Mouse (Mus musculus): ENCODE measurements around the gene Ttc33. TPM values are rescaled to one million over a fixed set of nuclear protein-coding genes. Genes with fewer than 3 reads are reported as not detected.

The Ttc33 gene
- total RNA-seq (2014; rRNA removed; ENCODE audit: low replicate concordance): 13.3 and 33.6 TPM in 2 replicates
- polyA plus RNA-seq (2015; fragmentation: Nextera tagmentation; extraction: Ambion mirVana): 32.9 and 35.7 TPM in 2 replicates

DNA sequence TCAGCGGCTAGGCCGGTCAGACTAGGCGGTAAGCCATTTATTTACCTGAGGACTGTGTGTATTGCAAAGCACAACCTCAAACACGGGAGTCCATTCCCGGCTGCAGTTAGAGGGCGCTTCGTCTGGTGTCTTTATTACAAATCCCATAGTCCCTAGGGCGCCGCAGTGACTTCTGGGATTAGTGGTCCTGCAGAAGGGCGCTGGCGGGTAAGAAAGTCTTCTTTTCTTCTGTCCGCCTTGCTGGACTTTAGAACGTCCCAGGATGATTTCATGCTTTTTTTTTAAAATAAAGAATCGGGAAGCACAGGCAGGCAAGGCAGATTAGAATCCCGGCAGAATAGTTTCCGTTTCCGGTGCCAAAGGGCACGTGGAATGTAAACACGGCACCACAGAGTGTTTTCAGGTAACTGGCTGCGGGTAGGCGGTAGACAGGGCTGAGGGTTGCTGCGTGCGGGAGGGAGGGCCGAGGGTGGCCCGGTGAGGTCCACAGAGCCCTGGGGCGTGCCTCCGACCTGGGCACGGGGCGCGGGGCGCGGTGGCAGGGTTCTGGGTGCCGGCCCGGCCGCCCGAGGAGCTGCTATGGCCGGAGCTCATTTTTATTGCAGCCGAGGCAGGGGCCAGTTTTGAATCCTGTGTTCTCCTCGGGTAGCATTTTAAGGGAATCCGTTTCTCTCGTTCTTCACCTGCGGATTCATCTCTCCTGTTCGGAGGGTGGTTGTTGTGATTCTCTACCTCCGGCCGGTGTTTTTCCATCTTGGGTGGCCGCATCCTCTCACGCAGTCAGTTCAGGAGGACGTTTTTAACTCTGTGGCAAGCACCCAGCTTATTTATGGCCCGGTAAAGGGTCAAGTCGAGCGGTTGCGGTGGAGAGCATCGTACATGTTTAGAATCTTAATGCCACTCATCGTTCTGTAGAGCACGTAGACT, at the start of gene Ttc33:
Gene Ttc33, plus strand, starts transcription at position 160 of the 927 bp plus-strand sequence.
- peak within 1 kb of the TSS; percentile 85 for H3K9ac ChIP-seq (replicated peaks; ENCODE audit: low read depth, low read length)
- H3K36me3 ChIP-seq (replicated peaks; ENCODE audit: control insufficient read depth, insufficient read depth, low read length): peaks cover 12% of the 10 kb centered on the region; the same call in 1 of the 2 replicates
- no peaks in the 10 kb centered on the region for H3K27me3 ChIP-seq (ENCODE audit: control insufficient read depth, insufficient read depth, low read length)
- H3K4me1 ChIP-seq (ENCODE audit: control insufficient read depth, insufficient read depth): peaks cover 12% of the 10 kb centered on the region; the same call in 1 of the 2 replicates
- peak within 1 kb of the TSS; percentile 94 for H3K4me3 ChIP-seq (ENCODE audit: low read depth, low read length)
- peak within 1 kb of the TSS; percentile 82 for H3K27ac ChIP-seq (ENCODE audit: low read depth)
- H3K4me2 ChIP-seq (ENCODE audit: low read depth, low read length): peak within 1 kb of the TSS; percentile 80
- H3K9me3 ChIP-seq (replicated peaks; ENCODE audit: control insufficient read depth, low read length): no peaks in the 10 kb centered on the region
- peak; percentile 46; the same call in 1 of the 2 replicates for TF ChIP-seq EP300 (IDR thresholded peaks at IDR 0.05; ENCODE audit: low read depth)
- TF ChIP-seq CTCF (IDR thresholded peaks at IDR 0.05; ENCODE audit: low read depth): peak; percentile 40
- ATAC-seq (ENCODE audit: insufficient read depth, low read depth) (peak; percentile 81), DNase-seq (ENCODE audit: low spot score) (peak; percentile 70)
- under 1% methylated on average over 55 of the region's 55 CpGs for WGBS

DNA sequence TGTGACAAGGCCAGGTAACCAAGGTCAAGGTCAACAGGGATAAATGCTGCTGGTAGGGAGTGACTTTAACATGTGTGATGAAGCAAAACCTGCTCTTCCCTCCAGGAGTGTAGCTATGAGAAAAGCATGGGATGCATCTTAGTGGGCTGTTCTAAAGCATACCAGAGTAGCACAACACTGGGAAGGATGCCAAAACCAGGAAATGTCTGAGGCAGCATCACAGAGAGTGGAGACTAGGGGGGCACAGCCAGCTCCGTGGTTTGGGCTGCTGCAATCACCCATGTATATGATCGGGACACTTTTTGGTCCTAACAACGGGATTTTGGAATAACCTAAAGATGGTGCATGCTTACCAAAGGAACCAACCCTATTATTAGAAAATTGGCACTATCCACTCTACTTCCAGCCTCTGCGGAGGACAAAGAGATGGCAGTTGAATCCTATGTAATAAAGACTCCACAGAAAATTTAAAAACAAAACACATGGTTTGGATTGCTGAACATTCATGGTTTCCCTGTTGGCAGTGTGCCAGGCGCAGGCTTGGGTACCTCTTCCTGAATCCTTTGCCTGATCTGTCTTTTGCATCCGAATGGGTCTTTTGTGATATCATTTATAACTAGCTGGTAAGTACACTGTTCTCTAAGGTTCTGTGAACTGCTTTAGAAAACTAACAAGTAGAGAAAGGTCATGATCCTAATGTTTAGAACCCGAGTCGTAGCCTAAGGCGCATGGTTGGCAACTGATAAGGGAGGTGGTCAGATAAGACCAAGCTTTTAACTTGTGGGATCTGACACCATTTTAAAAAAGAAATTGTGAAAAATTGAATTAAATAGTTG, 47.1 kb upstream of the Ttc33 start:
- 51% methylated on average over 9 of the region's 9 CpGs for WGBS
- no peaks in the 10 kb centered on the region for H3K4me1 ChIP-seq (ENCODE audit: control insufficient read depth, insufficient read depth)
- no peak for TF ChIP-seq CTCF (IDR thresholded peaks at IDR 0.05; ENCODE audit: low read depth)
- no peak for TF ChIP-seq EP300 (IDR thresholded peaks at IDR 0.05; ENCODE audit: low read depth)

DNA sequence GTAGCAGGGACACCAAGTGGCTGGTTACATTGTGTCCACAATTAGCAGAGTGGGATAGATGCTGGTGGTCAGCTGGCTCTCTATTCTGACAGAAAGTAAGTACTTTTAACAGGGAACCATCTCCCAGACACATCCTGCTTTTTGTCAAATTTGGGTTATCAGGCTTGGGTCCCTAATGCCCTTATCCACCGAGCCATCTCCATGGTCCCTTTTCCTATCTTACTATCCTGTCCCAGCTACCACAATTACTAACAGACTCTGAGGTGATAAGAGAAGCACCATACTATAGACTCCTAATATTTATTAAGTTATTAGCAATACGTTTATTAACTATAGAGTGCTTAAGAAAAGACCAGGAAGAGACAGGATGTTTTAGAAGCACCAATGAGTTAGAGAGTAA, 46.0 kb upstream of the Ttc33 start:
- no peaks in the 10 kb centered on the region for H3K9me3 ChIP-seq (replicated peaks; ENCODE audit: control insufficient read depth, low read length)
- H3K27ac ChIP-seq (ENCODE audit: low read depth): no peak overlapping the region
- H3K4me3 ChIP-seq (ENCODE audit: low read depth, low read length): no peak overlapping the region
- TF ChIP-seq CTCF (IDR thresholded peaks at IDR 0.05; ENCODE audit: low read depth): no peak
- TF ChIP-seq EP300 (IDR thresholded peaks at IDR 0.05; ENCODE audit: low read depth): no peak
- WGBS: 73% methylated on average over 2 of the region's 2 CpGs
- ATAC-seq (ENCODE audit: insufficient read depth, low read depth) (no peak), DNase-seq (ENCODE audit: low spot score) (no peak)
- H3K4me2 ChIP-seq (ENCODE audit: low read depth, low read length): no peak overlapping the region
- H3K36me3 ChIP-seq (replicated peaks; ENCODE audit: control insufficient read depth, insufficient read depth, low read length): no peaks in the 10 kb centered on the region
- H3K4me1 ChIP-seq (ENCODE audit: control insufficient read depth, insufficient read depth): peaks cover under 1% of the 10 kb centered on the region; the same call in 1 of the 2 replicates
- H3K27me3 ChIP-seq (ENCODE audit: control insufficient read depth, insufficient read depth, low read length): no peaks in the 10 kb centered on the region
- no peak overlapping the region for H3K9ac ChIP-seq (replicated peaks; ENCODE audit: low read depth, low read length)

More for the DNA sequence above, 47.1 kb upstream of the Ttc33 start:
- H3K9me3 ChIP-seq (replicated peaks; ENCODE audit: control insufficient read depth, low read length): no peaks in the 10 kb centered on the region
- H3K36me3 ChIP-seq (replicated peaks; ENCODE audit: control insufficient read depth, insufficient read depth, low read length): no peaks in the 10 kb centered on the region
- no peaks in the 10 kb centered on the region for H3K27me3 ChIP-seq (ENCODE audit: control insufficient read depth, insufficient read depth, low read length)
- no peak for DNase-seq (ENCODE audit: low spot score)
- H3K9ac ChIP-seq (replicated peaks; ENCODE audit: low read depth, low read length): no peak overlapping the region
- H3K4me3 ChIP-seq (ENCODE audit: low read depth, low read length): no peak overlapping the region
- no peak for ATAC-seq (ENCODE audit: insufficient read depth, low read depth)
- H3K4me2 ChIP-seq (ENCODE audit: low read depth, low read length): no peak overlapping the region
- no peak overlapping the region for H3K27ac ChIP-seq (ENCODE audit: low read depth)

DNA sequence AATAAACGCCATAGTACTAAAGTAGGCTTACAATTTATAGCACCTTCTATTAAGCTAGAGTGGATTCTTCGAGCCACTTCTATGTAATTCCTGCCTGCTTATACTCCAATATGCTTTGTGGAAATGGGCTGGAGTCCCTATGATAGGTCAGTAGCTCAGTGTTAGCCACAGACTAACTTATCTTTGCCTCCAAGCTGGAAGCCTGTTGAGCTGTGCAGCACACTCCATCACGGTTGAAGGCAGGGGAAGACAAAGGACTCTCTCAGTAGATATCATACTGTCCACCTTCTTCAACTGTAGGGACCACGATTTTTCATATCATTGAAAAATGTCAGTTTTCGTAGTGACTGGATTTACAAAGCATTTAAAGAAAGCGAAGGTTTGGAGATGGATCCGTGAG, 45.5 kb upstream of the Ttc33 start:
- Histone ChIP-seq H3K4me2 (ENCODE audit: low read depth, low read length) (no peak overlapping the region), H3K9me3 (replicated peaks; ENCODE audit: control insufficient read depth, low read length) (no peaks in the 10 kb centered on the region), H3K9ac (replicated peaks; ENCODE audit: low read depth, low read length) (no peak overlapping the region), H3K4me3 (ENCODE audit: low read depth, low read length) (no peak overlapping the region), H3K36me3 (replicated peaks; ENCODE audit: control insufficient read depth, insufficient read depth, low read length) (no peaks in the 10 kb centered on the region), H3K27me3 (ENCODE audit: control insufficient read depth, insufficient read depth, low read length) (no peaks in the 10 kb centered on the region), H3K4me1 (ENCODE audit: control insufficient read depth, insufficient read depth) (peaks cover 4% of the 10 kb centered on the region; the same call in 1 of the 2 replicates), H3K27ac (ENCODE audit: low read depth) (no peak overlapping the region)
- DNase-seq (ENCODE audit: low spot score): no peak
- no peak for ATAC-seq (ENCODE audit: insufficient read depth, low read depth)
- TF ChIP-seq CTCF (IDR thresholded peaks at IDR 0.05; ENCODE audit: low read depth): no peak
- no peak for TF ChIP-seq EP300 (IDR thresholded peaks at IDR 0.05; ENCODE audit: low read depth)
- 71% methylated on average over 7 of the region's 7 CpGs for WGBS

DNA sequence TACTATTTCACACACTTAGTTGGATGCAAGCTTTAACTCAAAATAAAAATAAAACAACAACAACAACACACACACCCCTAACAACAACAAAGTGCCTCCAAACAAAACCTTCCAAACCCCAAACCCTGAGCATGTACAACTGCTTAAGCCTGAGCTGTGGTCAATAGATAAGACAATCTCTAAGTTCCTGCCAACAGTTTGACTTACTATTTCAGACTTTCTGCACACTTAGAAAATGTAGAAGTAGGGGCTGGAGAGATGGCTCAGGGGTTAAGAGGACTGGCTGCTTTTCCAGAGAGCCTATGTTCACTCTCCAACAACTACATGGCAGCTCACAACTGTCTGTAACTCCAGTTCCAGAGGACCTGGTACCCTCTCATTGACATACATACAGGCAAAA, 45.0 kb upstream of the Ttc33 start:
- Histone ChIP-seq H3K4me1 (ENCODE audit: control insufficient read depth, insufficient read depth) (peaks cover 9% of the 10 kb centered on the region), H3K4me3 (ENCODE audit: low read depth, low read length) (no peak overlapping the region), H3K9ac (replicated peaks; ENCODE audit: low read depth, low read length) (no peak overlapping the region), H3K9me3 (replicated peaks; ENCODE audit: control insufficient read depth, low read length) (no peaks in the 10 kb centered on the region), H3K27ac (ENCODE audit: low read depth) (no peak overlapping the region), H3K36me3 (replicated peaks; ENCODE audit: control insufficient read depth, insufficient read depth, low read length) (no peaks in the 10 kb centered on the region), H3K27me3 (ENCODE audit: control insufficient read depth, insufficient read depth, low read length) (no peaks in the 10 kb centered on the region), H3K4me2 (ENCODE audit: low read depth, low read length) (no peak overlapping the region)
- ATAC-seq (ENCODE audit: insufficient read depth, low read depth): no peak
- DNase-seq (ENCODE audit: low spot score): no peak
- no peak for TF ChIP-seq CTCF (IDR thresholded peaks at IDR 0.05; ENCODE audit: low read depth)
- no peak for TF ChIP-seq EP300 (IDR thresholded peaks at IDR 0.05; ENCODE audit: low read depth)

Data from heart, postnatal 0 days (tissue).